Mouse (Mus musculus) forebrain, embryonic 13.5 days (tissue): ENCODE data around the gene Rnf135. TPM values are rescaled to one million over a fixed set of nuclear protein-coding genes. Genes with fewer than 3 reads are reported as not detected.

Experiments
- polyA plus RNA-seq: library from polyadenylated mRNA; unstranded; fragments of >200 nt; fragmentation: Nextera tagmentation; extraction: Ambion mirVana; gene quantifications from 2 replicates; pipeline ENCODE4 v1.2.1, GENCODE M21; 2015

Rnf135 gene
- polyA plus RNA-seq, 1 experiment from 2014 or later = 2.6 TPM

Other genes with a start within 250 kb of the Rnf135 start
- 58.1 and 62.3 TPM in 2 replicates for gene Utp6, start 221.5 kb upstream of the Rnf135 start, polyA plus RNA-seq
- 31.9 and 33.3 TPM in 2 replicates for gene Suz12, start 190.7 kb upstream of the Rnf135 start, polyA plus RNA-seq
- gene Crlf3, start 102.9 kb upstream of the Rnf135 start, polyA plus RNA-seq = 24.1 and 24.8 TPM in 2 replicates
- 13.2 and 14.0 TPM in 2 replicates for gene Atad5, start 94.5 kb upstream of the Rnf135 start, polyA plus RNA-seq
- 29.6 and 30.0 TPM in 2 replicates for gene Tefm, start 41.7 kb upstream of the Rnf135 start, polyA plus RNA-seq
- gene Adap2, start 29.7 kb upstream of the Rnf135 start, polyA plus RNA-seq = 1.8 and 2.2 TPM in 2 replicates
- gene Rhot1, start 25.2 kb downstream of the Rnf135 start, polyA plus RNA-seq = 60.5 and 61.9 TPM in 2 replicates
- 24.9 and 27.5 TPM in 2 replicates for gene Rhbdl3, start 117.1 kb downstream of the Rnf135 start, polyA plus RNA-seq
- 30.3 and 32.3 TPM in 2 replicates for gene 5730455P16Rik, start 194.2 kb downstream of the Rnf135 start, polyA plus RNA-seq
- gene Zfp207, start 199.4 kb downstream of the Rnf135 start, polyA plus RNA-seq = 266 and 272 TPM in 2 replicates
- gene Psmd11, start 244.8 kb downstream of the Rnf135 start, polyA plus RNA-seq = 370 and 373 TPM in 2 replicates